Mouse (Mus musculus): ENCODE data around the gene Nxpe4.
A peak's percentile ranks its signal among the peaks of the same experiment; 100 is the strongest.

Gene Nxpe4

DNA sequence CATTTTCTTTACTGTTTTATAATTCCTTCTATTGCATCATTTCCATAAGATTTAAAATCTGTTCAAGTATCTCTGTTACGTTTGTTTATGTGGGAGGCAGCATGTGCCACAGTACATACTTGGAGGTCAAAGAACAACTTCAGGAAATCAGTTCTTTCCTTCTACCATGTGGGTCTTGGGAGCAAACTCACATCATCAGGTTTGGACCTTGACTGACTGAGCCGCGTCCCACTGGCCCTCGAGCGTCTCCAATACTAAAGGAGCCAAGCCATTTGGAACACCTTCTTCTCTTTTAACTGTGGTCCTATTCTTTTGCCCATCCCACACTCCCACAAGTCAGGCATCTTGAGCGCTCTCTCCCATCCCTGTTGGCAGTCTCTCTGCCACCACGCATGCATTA, 167.8 kb downstream of the Nxpe4 start:
- DNase-seq (ENCODE audit: low read depth), result no peak

GRCm38 (mm10) chr9:48338783-48339455, 177.1 kb downstream of the Nxpe4 start:
- DNase-seq (ENCODE audit: low read depth), result no peak

- no peak for DNase-seq (ENCODE audit: low read depth)
Observed at GRCm38 (mm10) chr9:48339563-48339962, 177.7 kb downstream of the Nxpe4 start.

DNA sequence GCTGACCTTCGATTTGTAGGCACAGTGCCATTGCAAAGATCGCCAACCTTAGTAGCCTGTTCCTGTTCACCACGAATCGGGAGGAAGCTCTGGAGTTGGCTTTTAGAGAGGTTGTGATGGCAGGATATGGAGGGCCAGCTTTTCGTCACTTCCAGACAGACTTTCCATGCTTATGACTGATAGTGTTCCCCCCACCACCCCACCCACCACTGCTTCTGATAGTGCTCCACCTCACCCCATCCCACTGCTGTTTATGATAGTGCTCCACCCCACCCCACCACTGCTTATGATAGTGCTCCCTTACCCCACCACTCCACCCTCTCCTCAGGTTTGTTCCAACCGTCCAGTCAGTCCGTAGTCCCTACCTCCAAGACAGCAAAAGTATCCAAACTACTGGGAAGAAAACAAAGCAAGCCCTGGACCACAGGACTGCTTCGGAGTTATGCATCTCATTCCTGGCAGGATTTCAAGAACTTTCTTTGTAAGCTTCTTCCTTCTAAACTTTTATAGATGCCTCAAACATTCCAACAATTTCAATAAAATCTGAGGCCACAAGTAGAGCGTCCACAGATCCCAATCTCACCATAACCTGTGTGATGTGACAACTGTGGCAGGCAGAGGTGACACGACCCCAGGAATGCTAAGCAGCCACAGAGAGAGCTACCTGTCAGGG, 179.0 kb downstream of the Nxpe4 start:
- no peak for DNase-seq (ENCODE audit: low read depth)

DNA sequence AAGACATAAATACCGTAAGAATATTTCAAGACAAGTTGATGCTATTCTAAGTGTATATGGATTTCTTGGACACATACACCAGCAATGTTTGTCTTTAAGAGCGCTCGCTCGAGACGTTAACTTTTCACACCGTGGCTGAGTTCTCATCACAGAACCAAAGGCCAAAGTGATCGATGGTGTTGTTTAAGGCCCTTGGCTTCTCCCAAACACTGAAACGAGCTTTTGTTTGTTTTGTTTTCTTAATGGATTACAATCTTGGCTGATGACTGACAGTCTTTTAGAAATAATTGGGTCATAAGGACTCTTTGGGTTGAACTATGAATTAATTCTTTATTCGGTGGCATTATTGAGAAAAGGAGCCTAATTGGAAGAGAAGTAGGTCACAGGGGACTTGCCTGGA, 183.6 kb downstream of the Nxpe4 start:
- DNase-seq (ENCODE audit: low read depth), result no peak

DNA sequence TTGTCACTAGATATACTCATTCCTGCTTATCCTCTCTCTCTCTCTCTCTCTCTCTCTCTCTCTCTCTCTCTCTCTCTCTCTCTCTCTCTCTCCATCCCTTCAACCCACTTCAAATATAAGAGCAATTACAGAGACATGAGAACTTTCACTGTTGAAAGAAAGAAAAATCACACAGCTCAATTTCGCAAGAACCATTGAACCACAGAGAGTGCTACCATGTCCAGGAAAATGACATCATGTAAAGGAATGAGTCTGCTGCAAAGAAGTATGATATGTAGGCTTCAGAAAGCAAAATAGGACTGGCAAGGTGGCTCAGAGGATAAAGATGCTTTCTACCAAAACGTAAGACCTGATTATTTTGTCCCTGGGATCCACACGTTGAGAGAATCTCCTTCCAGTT, 184.0 kb downstream of the Nxpe4 start:
- no peak for DNase-seq (ENCODE audit: low read depth)

- DNase-seq (ENCODE audit: low read depth), result no peak
Observed at GRCm38 (mm10) chr9:48353148-48353698, 191.4 kb downstream of the Nxpe4 start, which contains the start of gene Nxpe2. Nxpe2 (minus strand) TSS chr9:48353454.

DNA sequence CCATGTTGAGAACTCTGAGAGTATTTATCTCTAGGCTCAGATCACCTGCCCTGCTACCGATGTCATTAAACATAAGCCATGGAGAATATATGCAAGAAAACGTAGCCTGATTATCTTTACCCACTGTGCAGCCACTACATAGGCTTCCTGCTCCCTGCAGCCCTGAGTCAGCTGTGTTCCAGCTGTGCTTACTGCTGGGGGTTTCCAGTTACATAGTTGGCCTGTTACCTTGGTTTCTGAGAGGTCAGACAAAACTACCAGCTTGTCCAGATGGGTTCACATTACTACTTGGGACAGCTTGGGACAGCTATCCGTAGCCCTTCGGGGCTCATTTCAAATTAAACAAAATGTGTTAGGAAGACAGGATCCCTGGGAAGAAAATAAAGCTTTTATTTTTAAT, 192.3 kb downstream of the Nxpe4 start:
- no peak for DNase-seq (ENCODE audit: low read depth)

DNA sequence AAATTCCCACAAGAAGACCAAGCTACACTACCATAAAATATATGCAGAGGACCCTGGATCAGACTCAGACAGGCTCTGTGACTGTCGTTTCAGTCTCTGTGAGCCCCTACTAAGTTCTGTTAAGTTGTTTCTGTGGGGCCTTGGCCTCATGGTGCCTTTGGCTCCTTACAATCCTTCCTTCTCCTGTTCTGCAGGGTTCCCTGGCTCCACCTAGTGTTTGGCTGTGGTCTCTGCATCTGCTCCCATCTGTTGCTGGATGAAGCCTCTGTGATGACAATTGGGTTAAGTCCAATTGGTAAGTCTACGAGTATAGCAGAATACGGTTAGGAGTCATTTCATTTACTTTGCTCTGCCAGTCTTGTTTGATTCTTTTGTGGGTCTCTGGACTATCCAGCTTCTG, 193.0 kb downstream of the Nxpe4 start:
- peak; percentile 74 for DNase-seq (ENCODE audit: low read depth)

GRCm38 (mm10) chr9:48357097-48357496, 195.3 kb downstream of the Nxpe4 start:
- DNase-seq (ENCODE audit: low read depth), result no peak

- DNase-seq (ENCODE audit: low read depth), result no peak
Observed at GRCm38 (mm10) chr9:48360826-48361225, 199.0 kb downstream of the Nxpe4 start.

DNA sequence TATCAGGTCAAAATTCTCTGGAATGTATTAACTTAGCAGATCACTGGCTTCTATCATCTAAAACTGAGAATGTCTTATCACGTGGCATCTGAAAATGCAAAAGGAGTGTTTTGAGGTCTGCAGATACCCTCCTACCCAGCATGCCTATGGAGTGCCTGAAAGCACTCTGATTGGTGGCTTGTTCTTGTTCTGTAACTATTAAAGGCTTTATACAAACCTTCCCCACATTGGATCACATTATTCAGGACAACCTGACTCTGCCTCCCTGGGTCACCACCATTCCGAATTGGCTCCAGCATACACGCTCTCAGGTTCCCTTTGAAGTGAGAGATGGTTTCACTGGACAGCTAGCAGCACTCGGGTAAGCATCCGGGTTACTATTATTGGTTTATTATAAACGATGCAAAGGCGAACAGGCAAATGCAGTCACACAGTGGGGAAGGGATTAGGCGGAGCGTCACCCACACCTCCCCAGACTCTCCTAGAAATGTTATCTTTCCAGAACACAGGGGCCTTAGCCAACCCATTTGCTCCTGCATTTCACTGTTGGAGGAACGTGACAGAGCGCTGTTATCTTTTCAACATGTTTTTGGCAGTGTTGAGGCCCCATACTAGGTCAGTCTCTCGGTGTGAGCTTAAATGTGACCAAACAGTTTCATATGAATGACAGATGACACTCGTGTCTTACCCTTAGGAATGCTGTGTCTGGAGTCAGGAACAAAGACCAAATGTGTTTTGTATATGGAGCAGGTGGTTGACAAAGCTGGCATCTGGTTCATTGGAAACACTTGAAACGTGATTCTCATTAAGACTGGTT, 200.2 kb downstream of the Nxpe4 start:
- DNase-seq (ENCODE audit: low read depth), result no peak

- DNase-seq (ENCODE audit: low read depth), result no peak
Observed at GRCm38 (mm10) chr9:48362743-48363142, 200.9 kb downstream of the Nxpe4 start.

DNA sequence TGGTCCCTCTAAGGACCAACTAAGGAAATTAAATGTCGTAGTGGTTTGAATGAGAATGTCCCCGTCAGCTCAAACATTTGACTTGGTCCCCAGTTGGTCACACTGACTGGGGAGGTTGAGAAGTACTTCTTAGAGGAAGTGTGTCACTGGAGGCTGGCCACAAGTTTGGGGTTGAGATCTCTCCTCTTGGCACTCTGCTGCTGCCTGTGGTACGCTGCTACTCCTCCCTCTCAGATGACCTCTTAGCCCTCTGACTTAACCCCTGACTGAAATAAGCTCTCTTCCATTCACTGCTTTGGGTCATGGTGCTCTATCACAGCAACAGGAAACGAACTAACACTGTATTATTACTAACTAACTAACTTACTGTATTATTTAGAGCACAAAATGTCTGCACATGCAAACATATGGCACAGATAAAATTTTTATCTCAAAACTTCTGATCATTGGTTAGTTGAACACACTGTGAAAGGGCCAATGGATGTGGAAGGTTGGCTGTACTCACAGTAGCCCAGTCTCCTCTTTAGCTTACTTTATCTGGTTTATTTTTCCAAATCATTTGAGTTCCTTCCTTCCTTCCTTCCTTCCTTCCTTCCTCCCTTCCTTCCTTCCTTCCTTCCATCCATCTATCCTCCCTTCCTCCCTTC, 211.5 kb downstream of the Nxpe4 start:
- no peak for DNase-seq (ENCODE audit: low read depth)

DNA sequence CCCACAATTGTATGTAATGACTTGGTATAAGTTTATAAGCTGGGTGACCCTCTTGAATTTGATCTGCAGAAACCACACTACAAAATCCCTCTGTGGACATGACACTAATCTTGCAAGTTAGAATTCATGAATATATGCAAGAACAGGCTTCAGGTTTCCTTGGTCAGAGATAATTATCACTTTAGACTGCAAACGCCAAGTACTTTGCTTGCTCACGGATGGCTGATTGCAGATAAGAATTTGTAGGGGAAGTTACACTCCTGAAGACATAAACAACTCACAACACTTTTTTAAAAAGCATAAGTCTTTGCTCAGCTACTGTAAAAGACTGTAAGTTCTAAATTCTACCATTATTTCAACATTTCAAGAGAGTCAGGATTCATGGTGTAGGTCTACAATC, 212.5 kb downstream of the Nxpe4 start:
- DNase-seq (ENCODE audit: low read depth), result no peak

- DNase-seq (ENCODE audit: low read depth), result no peak
Observed at GRCm38 (mm10) chr9:48388451-48388850, 226.6 kb downstream of the Nxpe4 start.

DNA sequence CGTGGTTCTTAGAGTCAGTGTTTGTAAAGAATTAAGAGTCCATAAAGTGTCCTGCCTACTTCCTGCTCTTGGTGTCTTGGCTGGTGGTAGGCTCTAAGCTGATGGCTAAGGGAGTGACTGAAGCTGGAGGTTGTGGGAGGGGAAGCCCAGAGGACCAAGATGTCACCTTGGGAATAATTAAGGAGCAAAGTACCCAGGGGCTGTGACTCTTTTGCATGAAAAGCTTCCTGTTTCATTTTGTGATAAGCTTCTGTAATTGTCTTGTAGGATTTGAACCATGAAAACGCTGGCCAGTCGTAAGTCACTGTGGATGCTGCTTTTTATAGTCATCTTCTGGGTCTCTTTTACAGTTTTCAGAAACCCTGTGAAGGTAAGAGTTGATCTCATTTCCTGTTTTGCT, 228.2 kb downstream of the Nxpe4 start:
- no peak for DNase-seq (ENCODE audit: low read depth)

GRCm38 (mm10) chr9:48403590-48404209, 241.9 kb downstream of the Nxpe4 start:
- DNase-seq (ENCODE audit: low read depth), result no peak

GRCm38 (mm10) chr9:48404687-48405086, 242.9 kb downstream of the Nxpe4 start:
- DNase-seq (ENCODE audit: low read depth), result no peak

DNA sequence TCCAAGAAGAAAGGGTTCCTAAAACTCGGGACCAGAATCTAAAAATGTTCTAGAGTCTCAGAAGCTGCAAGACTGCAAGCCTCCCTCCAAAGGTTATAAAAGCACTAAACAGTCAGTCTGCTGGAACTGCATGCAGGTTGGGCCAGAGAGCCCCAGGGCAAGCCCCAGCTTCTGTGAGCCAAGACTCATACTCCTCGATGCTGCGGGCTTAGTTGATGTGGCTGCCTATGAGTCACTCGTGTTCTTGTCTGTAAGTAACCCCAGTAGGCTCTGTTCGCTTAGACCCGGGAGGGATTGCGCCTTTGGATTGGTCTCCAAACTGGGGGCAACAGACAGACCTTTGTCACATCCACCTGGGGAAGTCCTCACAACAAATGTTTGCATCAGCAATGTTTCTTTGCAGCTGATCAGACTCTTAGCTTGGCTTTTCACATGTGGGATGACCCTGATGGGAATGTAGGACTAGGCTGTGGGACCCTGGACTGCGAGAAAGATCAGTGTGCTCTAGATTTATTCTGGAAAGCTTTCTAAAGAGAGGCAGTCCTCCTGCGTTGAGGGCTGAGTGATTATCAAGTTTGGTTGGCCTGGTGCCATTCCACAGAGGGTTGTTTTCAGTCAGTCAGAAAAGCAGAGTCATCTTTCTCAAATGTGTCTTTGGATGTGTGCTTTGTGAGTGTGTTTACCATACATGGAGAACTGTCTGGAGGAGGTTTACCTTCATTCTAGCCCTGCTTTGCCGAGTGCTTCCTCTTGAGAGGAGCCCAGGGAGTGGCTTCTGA, 245.9 kb downstream of the Nxpe4 start:
- no peak for DNase-seq (ENCODE audit: low read depth)
